Mouse (Mus musculus) spleen, postnatal 10 days (tissue): ENCODE measurements at regions not wholly inside any gene's neighbourhood (a gene's known extent, or its start where the extent isn't known, plus 50 kb on each side); places are given as distances from the start of the nearest gene placed in this dataset.
A peak's percentile ranks its signal among the peaks of the same experiment; 100 is the strongest.

Source experiments
- DNase-seq, 2 experiments: peaks; one replicate each; pipeline ENCODE4 v3.0.0; 2021 to 2022; ENCODE audit warnings: low spot score in 2 of 2

- no peak for DNase-seq
Observed at GRCm38 (mm10) chr14:80789131-80789530, 805.2 kb downstream of the Olfm4 start.

DNA sequence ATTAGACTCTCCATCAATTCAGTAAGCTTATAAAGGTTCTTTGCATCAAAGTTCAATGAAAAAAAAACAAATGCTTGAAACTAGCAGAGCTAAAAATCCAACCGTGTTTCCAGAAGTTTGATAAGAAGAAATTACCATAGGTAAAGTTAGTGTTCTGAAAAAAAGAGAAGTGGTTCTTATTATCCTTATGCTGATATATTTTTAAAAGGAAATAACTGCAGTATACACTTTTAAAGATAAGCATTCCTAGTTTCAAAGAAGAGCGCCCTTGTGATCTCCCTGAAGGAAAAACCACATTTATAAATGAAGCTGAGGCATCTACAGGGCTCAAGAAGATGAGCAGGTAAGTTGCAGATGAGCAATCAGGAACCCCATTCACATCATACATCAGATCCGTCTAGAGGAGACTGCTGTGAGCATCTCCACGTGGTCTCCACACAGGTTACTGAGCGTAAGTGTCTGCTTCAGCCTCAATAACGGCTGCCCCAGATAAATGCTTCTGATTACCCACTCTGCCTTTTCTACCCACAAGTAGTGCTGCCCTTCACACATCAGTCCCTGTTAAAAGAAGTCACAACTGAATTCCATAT, 815.6 kb downstream of the Olfm4 start:
- no peak for DNase-seq

GRCm38 (mm10) chr14:80830476-80830875, 846.6 kb downstream of the Olfm4 start:
- DNase-seq = no peak

DNA sequence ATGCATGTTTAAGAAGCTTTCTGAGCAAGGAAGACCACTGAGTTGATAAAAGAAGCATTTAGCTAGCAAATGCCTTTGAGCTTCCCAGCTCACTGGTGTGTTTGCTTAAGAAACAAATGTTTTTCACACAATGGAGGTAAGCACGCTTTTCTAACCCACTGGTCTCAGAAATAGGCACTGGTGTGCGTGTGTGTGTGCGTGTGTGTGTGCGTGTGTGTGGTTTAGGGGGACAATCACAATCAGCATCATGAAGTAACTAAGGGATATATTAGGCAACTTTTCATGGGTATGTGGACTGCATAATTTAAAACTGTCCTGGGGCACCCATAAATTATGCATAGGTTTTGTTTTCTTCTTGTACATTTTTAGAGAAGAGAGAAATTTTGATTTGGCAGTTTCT, 860.7 kb downstream of the Olfm4 start:
- DNase-seq = no peak

DNA sequence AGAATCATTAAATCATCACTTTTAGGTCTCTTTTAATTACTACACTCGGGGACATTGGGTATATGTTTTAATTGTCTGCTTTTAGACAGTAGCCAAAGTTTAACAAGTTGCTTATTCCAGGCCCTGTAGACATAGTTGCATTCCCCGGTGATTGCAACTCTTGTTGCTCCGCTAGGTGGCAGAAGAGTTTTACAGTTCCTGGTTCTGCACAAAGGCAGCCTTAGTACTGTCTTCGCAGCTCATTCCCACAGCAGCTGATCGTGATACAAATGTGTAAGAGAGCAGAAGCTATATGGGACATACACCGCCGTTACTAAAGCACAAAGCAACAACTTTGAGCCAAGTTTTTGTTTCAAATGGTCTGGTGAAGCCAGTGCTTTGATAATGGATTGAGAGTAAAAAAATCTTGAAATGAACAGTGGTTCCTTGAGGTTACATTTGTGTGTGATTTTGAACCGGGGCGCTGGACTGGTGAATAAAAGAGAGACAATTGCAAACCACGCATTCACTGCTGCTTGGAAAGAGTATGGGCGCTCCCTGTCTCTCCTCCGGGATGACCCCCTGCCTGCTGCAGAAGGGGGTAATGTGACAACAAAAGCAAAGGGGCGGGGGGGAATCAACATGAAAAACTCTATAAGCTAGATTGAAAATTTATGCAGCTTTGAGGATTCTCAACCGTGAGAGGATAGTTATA, 861.8 kb downstream of the Olfm4 start:
- peak in 1 of 2 experiments; percentile 11 for DNase-seq

GRCm38 (mm10) chr14:80846420-80847083, 862.7 kb downstream of the Olfm4 start:
- no peak for DNase-seq
